Mouse (Mus musculus): ENCODE data around the gene Eif1.
"Not testable (repeated sequence)": the region's sequence is repeated elsewhere in the genome, so short reads cannot be mapped to it uniquely, and the experiment has no call there.

Gene Eif1

DNA sequence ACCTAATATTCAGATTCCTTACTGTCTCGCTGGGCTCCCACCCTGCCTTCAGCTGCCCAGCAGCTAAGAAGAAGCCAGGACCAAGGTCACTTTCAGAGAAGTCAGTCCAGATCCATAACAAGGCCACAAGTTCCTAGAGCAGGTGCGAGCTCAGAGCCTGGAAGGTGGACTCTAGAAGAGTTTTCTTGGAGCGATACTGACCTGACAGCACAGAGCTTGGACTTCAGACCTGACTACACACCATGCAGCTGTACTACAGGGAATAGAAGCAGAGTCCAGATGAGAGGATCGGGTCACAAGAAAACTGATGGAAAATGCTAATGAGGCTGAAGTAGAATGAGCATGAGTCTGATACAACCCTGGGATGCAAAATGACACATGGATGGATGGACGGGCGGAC, 6.3 kb upstream of the Eif1 start:
- no peak for DNase-seq

DNA sequence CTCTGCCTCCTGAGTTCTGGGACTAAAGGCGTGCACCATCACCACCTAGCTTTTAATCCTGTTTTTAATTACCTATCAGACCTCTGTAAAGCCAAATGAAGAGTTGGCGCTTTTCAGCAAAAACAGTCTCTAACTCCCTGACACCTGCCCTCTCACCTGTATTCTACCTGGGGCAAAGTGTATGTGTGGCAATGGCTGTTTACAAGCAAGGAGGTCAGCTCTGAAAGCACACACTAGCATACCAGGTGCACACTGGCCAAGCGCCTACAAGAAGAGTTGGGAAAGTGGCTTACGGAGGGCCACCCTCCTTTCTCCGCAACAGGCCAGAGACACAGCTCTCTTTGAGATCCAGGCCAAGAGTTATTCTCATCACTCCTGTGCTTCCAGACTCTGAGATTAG, 4.2 kb upstream of the Eif1 start:
- DNase-seq, result no peak

DNA sequence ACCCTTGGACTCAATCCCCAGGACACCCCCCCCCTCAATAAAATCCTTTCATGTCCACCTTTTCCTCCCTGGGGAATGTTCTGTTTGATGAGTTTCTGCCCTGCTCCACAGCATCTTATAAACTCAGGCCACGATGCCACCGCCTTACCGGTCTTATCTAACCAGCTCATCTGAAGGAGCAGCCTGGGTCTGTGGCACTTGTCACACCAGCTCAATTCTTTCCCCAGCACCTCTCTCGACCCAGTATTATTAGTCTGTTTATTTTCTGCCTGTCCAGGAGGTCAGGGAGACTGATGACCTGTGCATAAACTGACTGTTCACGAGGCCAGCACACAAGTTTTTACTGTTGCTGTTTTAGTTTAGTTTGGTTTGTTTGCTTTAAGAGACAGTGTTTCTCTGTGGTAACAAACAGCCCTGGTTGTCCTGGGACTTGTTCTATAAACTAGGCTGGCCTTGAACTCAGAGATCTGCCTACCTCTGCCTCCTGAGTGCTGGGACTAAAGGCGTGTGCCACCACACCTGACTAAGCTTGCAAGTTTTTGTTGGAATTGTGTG, 1.8 kb upstream of the Eif1 start:
- no peak for DNase-seq

DNA sequence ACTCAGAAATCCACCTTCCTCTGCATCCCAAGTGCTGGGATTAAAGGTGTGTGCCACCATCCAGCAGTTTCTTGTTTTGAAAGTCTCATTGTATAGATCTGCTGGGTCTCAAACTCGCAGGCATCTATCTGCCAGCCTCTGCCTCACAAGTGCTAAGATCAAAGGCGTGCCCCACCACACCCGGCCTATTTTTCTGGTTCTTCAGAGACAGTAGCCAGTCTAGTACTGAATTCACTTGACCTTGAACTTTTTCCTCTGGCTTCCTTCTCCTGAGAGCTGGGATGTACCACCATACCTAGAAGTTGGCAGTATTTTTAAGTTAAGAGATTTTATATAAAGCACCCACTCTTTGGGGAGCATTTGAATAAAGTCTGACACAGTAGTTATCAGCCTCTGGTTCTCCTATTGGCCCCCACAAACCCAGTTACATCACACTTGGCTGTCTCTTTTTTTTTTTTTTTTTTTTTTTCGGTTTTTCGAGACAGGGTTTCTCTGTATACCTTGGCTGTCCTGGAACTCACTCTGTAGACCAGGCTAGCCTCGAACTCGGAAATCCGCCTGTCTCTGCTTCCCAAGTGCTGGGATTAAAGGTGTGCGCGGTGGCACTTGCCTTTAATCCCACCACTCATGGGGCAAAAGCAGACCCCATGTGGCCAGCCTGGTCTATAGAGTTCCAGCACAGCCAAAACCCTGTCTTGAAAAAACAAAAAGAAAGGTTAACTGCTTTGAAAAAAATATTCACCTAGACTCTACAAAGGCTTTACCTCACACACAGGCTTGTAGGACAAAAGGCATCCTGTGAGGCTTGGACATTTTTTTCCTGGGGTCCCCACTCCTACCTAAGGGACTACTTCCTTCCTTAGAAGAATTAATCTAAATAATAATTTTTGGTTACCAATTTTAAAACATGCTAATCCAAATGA, 895 bp upstream of the Eif1 start:
- DNase-seq, result peak; percentile 44

DNA sequence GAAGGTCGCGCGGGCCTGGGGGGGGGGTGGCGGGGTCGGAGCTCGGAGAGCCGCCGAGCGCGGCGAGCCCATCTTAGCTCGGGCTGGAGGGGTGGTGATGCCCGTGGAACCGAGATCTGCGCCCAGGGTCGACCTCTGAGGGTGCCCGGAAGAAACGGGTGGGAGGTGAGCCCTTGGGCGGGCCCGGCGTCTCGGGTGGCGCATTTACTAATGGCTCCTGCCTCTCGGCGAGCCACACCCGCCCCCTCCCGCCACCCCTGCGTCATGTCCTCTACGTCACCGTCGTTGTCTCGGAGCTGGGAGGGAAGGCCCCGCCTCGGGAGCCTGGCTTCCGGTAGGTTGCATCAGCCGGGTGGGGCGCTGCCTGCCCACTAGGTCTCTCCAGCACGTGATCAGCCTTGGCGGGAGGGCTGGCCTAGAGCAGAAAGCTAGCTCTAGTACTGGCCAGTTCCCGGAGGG, 516 bp downstream of the Eif1 start:
- peak; percentile 94 for DNase-seq

DNA sequence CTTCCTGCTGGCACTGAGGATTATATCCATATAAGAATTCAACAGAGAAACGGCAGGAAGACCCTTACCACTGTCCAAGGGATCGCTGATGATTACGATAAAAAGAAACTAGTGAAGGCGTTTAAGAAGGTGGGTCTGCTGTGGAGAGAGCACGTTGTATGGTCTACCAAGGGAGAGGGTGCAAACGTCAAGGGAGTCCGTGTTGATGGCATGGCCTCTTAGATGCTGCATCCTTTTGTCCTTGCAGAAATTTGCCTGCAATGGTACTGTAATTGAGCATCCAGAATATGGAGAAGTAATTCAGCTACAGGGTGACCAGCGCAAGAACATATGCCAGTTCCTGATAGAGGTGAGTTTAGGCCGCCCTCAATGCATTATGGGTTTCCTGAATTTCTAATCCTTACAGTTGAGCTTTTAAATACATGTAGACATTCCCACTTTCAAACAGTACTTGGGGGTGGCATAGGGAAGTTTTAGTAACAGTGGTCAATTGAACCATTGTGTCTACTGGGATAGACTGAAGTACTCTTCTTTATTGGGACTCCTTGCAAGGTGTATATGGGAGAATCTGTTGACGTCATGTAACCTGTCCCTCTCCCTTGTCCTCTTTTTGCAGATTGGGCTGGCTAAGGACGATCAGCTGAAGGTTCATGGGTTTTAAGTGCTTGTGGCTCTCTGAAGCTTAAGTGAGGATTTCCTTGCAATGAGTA, 1.2 kb downstream of the Eif1 start:
- DNase-seq, result not testable (repeated sequence)

DNA sequence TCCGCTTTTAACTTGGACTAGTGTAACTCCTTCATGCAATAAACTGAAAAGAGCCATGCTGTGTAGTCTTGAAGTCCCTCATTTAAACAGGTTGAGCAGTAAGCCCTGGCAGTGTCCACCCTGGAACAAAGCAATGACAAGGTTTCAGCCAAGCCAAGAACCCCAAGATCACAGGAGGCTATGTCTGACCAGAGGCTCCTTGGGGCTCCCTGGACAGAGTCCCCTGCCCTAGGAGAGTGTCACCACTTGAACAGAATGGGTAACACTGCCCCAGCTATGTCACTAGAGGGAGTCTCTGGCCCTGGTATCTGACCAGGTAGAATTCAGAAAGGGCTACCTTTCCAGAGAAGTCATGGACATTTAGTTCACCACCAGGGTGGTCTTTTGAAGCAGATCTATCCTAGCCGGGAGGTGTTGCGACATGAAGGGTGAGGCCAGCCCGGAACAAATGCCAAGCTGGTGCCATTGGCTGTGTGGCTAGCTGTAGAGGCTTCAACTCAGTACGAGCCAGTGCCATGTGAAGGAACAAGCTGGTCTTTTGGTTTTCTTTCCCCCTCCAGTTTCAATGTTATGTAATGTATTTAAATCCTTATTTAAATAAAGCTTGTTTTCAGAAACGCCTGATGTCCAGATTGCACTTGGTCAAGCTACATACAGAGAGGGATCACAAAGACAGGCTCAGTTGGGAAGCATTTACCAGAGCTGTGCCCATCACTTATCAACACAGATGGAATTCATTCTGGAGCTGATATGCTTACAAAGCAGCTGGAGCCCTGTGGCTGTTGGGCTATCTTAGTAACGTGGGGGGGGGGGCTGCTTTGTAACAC, 2.0 kb downstream of the Eif1 start:
- DNase-seq, result peak; percentile 22

DNA sequence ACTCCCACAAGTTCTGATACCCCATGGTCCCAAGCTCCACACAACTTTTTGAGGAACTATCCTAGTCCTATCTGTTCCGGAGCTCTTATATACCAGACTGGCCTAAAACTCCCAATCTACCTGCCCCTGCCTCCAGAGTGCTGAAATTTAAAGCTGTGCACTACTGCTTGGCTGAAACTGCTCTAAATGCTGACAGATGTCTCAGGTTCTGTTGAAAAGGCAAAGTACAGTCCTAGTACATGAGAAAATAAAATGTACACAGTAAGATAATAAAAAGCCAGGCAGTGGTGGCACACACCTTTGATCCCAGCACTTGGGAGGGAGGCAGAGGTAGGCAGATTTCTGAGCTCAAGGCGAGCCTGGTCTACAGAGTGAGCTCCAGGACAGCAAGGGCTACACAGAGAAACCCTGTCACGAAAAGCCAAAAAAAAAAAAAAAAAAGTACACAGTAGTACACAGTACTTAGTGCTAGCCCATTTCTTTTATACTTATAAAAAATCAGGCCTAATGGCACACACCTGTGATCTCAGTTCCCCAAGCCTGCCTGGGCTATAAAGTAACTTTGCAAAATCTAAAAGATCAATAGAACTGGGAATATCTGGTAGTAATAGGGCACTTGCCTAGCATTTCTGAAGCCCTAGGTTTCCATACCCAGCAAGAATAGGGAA, 3.0 kb downstream of the Eif1 start:
- DNase-seq, result no peak

DNA sequence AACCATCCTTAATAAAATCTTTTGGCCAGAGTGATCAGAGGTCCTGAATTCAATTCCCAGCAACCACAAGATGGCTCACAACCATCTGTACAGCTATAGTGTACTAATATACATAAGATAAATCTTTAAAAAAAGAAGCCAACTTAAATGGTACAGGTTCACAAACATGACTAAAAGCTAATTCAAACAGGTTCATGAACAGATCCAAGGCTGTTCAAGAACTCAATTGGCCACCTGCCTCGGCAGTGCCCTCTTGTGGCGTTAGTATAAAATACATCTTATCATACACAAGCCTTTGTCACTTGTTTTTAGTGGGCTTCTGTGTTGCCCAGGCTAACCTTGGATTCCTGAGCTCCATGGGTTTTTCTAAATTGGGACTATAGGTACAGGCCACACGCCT, 3.9 kb downstream of the Eif1 start:
- peak; percentile 46 for DNase-seq

DNA sequence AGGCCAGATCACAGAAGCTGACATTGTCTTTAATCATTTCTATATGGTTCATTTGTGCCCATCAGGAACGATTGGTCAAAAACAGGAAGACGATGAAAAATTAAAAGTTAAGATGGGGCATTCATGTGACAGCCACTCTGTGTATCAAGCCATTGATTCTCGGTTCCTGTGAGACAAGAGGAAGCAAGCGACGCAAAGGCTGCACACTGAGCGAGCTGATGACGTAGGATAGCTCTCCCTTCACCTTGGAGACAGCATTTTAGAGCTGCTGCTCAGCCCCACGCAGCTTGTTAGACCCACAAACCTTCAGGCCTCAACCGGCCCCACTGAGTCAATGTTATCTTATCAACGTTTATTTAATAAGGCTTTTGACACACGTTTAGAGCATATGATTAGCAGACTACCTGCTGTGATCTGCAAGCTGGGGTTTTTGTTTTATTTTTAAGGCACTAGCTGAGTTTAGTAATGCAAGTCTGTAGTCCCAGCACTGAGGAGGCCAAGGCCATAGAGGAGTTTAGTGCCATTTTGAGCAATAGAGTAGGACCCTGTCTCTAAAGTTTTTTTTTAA, 5.5 kb downstream of the Eif1 start:
- no peak for DNase-seq

DNA sequence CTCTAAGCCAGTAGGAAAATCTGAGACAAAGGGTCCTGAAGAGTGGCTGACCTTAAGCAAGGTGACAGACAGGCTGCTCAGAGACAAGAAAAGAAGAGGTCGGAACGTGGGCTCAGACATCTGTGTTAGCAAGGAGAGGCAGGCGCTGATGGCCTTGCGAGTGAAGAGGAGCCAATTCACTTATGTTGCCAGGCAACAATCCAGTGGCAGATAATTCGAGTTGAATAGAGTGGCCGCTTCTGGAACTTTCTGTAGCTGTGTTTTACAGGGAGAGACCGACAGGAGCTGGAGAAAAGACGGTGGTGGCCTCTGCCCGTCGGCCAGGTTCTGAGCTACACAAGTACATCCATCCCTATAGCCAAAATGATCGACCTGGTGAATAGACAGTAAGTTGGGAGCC, 7.6 kb downstream of the Eif1 start:
- no peak for DNase-seq

DNA sequence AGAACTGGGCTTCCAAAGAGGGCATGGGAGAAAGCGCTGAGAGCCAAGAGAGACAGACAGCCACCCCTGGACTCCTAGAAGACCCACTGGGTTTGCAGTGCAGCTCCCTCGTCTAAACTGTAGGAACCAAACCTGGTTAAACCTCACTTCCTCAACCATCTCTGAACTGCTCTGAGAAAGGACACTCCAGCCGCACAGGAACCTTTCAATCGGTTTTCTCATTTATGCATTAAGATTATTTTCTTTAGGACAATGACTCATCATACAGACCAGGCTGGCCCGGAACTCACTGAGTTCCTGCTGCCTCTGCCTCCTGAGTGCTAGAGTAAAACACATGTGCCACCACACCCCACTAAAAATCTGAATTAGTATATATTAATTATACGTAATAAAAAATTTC, 8.1 kb downstream of the Eif1 start:
- DNase-seq, result no peak

DNA sequence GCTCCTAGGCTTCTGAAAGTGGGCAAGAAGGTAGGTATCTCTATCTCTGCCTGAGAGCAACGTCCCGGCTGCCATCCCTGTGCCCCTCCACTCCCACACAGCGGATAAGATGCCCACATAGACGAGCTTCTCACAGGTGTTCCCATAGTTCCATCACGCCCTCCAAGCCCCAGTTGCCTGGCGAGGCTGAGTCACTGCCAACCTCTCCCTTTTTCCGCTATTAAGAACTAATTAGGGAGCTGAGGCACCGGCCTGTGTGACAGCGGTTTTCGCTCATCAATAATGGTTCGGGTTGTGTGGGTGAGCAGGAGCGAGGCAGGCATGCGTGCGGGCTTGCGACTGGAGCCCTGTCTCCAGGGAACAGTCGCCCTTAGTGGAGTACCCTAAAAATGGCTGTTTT, 10.6 kb downstream of the Eif1 start:
- DNase-seq, result no peak

DNA sequence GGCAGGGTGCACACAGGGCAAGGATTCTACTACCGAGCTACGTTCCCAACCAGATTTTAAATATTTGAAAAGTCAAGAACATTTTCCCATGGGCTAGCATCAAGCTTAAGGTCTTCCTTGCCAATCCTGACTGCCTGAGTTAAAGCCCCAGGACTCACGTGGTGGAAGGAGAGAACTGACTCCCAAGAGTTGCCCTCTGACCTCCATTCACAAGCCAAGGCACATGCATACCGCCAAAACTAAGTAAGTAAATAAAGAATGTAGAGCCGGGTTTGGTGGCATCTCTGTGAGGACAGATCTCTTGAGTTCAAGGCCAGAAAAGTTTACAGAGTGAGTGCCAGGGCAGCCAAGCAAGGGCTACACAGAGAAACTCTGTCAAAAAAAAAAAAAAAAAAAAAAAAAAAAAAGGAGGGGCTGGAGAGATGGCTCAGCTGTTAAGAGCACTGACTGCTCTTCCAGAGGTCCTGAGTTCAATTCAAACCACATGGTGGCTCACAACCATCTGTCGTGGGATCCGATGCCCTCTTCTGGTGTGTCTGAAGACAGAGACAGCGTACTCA, 11.2 kb downstream of the Eif1 start:
- DNase-seq, result not testable (repeated sequence)

DNA sequence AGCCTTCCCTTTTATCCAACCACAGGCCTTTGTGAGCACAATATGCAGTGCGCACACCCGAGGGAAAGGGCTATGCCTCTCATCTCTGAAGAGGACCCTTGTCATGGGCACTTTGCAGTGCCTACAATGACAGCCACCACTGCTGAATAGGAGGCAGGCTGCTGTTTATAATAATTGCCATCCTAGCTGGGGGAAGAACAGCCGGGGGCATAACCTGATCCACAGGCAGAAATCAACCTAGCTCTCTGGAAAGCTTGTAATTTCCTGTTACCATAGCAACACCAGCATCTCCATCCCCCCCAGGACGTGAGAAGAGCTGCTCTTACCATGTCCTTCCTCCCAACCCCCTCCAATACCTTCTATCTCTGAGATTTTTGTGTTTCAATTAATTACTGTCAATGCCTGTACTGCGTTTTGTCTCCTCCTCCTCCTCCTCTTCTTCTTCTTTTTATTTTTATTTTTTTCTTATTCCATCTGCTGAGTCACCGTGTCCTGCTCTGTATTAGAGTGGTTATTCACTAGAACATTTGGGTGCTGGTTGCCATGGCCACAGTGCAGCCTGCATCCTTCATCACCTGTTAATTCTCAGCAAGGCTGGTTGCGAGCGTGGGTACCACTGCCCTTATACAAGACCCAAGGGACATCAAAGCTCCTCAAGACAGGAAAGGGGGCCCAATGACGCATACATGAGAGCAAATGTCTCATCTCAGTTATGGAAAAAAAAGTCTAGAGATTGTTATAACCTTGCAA, 13.3 kb downstream of the Eif1 start:
- DNase-seq, result no peak

DNA sequence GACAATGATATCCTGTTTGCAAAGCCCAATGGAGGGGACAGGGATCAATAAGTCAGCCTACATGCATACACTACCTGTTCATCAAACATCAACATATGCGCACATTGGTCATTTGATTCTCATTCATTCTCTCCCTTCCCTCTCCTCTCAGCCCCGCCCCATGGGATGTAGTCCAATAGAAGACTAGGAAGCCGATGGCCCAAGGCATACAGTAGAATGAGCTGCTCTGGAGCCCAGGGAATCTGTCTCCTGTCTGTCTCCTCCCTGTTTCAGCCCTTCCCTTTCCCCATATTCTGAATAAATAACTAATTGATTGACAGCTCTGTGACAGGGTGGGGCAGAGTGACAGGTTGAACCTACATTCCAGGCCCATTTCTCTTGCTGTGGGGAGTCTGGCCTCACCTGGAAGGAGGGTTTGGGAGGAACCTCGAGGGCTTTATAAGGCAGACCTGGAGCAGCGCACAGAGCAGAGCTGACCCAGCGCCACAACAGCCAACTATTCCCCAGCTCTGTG, 14.3 kb downstream of the Eif1 start, which contains the start of gene Gast:
TSS of gene Gast (plus strand) at position 464 of the 514 bp plus-strand sequence.
- DNase-seq, result no peak

DNA sequence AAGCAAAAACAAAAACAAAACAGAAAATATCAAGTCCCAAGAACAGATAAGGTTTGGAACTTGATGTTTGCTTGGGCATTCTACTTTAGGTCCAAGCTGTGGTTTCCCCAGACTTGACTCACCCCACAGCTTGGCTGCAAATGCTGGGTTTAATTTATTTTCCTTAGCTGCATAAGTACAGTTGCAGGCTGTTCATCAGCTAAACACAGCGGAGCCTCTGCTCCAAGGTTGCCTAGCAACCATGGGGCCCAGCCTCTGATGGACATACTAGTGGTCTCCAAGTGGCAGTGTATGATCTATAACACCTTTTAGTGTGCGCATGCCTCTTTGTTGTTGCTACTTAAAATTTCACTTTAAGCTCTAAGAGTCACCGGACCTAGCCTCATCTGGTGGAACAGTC, 16.0 kb downstream of the Eif1 start:
- DNase-seq, result no peak

DNA sequence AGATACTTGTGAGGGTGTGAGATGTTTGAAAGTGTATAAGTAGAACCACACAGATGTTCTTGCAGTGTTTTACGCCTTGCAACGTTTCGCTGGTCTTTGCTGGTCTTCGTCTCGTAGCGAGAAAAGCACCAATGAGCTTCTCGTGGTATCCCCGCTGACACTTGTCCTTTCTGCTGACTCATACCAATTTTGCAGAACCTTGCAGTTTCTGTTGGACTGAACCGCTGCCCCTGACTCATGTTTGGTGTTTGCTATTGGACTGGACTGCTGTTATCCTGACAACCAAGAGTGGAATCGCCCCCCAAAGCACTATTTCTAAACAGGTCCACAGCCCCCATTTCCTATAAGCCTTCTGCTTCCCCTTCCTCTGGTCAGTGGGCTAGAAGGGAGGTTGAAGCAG, 24.6 kb downstream of the Eif1 start:
- DNase-seq, result no peak

DNA sequence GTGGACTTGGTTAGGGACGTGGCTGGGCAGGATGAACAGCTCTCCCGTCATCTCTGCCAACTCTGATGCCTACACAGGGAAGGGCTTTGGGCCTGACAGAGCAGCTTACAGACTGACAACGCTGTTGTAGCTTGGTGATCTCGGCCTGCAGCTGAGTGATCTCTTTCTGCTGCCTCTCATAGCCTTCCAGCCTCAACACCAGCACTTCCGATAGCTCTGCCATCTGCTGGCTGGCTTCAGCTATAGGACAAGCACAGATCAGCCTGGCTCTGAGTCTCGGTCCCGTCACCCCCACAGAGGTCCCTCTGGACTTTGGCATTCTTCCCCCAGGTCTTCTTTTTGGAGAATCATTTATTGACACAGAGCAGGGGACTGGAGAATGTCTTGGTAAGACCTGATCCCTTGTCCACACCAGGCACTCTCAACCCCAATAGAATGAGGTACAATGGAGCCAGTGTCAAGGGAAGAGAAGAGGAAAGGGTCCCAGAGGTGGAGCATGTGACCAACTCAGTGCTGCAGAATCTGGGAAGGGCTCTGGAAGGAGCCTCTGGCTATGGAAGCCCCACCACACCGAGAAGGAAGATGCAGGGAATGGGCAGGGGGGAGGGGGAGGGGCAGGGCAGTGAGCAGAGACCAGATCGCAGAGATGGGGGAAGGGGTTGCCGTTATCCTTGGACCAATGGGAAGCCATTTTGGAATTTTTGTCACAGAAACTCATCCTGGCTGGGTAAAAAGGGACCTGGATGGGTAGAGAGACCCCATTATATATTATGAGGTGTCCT, 32.6 kb downstream of the Eif1 start:
- DNase-seq, result peak; percentile 31
